9 mouse cellular contexts compared by ENCODE assay signal in genomic region chr7:28675746-28676145, GRCm38 (mm10). TPM values are rescaled to one million over a fixed set of nuclear protein-coding genes. Genes with fewer than 3 reads are reported as not detected.
DNase-seq lines count a peak whose midpoint lies in the region; ATAC-seq lines count a peak whose summit lies in the region.
"Had no signal": no experiment of that assay in that cellular context is flagged by ENCODE, and none has a peak within 500 bp of the region (broad histone marks: within the 10 kb centered on the region; RNA-seq: fewer than 3 reads in every experiment).

No protein-coding gene starts in this region.

- no peaks in the 10 kb centered on the region for H3K27me3 ChIP-seq in kidney, embryonic 15.5 days
- H3K27me3 ChIP-seq in embryonic facial prominence, embryonic 11.5 days (ENCODE audit: control insufficient read depth, insufficient read depth, low read length): no peaks in the 10 kb centered on the region
- no peaks in the 10 kb centered on the region for H3K27me3 ChIP-seq in hindbrain, embryonic 10.5 days (ENCODE audit: insufficient read depth, poor library complexity, severe bottlenecking)
- H3K27me3 ChIP-seq: limb, embryonic 13.5 days had no signal

- H3K27ac ChIP-seq in kidney, embryonic 15.5 days: no peak overlapping the region
- H3K27ac ChIP-seq in embryonic facial prominence, embryonic 11.5 days (replicated peaks; ENCODE audit: low read depth, low read length): no peak overlapping the region
- no peak overlapping the region for H3K27ac ChIP-seq in hindbrain, embryonic 10.5 days
- H3K27ac ChIP-seq: limb, embryonic 13.5 days had no signal

- no peaks in the 10 kb centered on the region for H3K36me3 ChIP-seq in kidney, embryonic 15.5 days
- no peaks in the 10 kb centered on the region for H3K36me3 ChIP-seq in embryonic facial prominence, embryonic 11.5 days (replicated peaks; ENCODE audit: control insufficient read depth, insufficient read depth, low read depth, low read length)
- no peaks in the 10 kb centered on the region for H3K36me3 ChIP-seq in hindbrain, embryonic 10.5 days
- H3K36me3 ChIP-seq: limb, embryonic 13.5 days had no signal

- H3K4me1 ChIP-seq in kidney, embryonic 15.5 days: no peaks in the 10 kb centered on the region
- no peaks in the 10 kb centered on the region for H3K4me1 ChIP-seq in embryonic facial prominence, embryonic 11.5 days (ENCODE audit: control insufficient read depth, insufficient read depth, low read length)
- no peaks in the 10 kb centered on the region for H3K4me1 ChIP-seq in hindbrain, embryonic 10.5 days (replicated peaks)
- H3K4me1 ChIP-seq: limb, embryonic 13.5 days had no signal

- 42% methylated on average over 11 of the region's 11 CpGs for WGBS in kidney, embryonic 15.5 days
- 39% methylated on average over 11 of the region's 11 CpGs for WGBS in embryonic facial prominence, embryonic 11.5 days
- WGBS in hindbrain, embryonic 10.5 days: 44% methylated on average over 11 of the region's 11 CpGs

- H3K9me3 ChIP-seq in kidney, embryonic 15.5 days (replicated peaks): no peaks in the 10 kb centered on the region
- no peaks in the 10 kb centered on the region for H3K9me3 ChIP-seq in embryonic facial prominence, embryonic 11.5 days (replicated peaks; ENCODE audit: control insufficient read depth, low read length)
- no peaks in the 10 kb centered on the region for H3K9me3 ChIP-seq in hindbrain, embryonic 10.5 days
- H3K9me3 ChIP-seq: limb, embryonic 13.5 days had no signal

- H3K4me3 ChIP-seq in kidney, embryonic 15.5 days (replicated peaks): no peak overlapping the region
- H3K4me3 ChIP-seq in embryonic facial prominence, embryonic 11.5 days (ENCODE audit: low read depth, low read length): no peak overlapping the region
- no peak overlapping the region for H3K4me3 ChIP-seq in hindbrain, embryonic 10.5 days
- H3K4me3 ChIP-seq: limb, embryonic 13.5 days had no signal

- H3K4me2 ChIP-seq in kidney, embryonic 15.5 days: no peak overlapping the region
- no peak overlapping the region for H3K4me2 ChIP-seq in embryonic facial prominence, embryonic 11.5 days (ENCODE audit: low read depth, low read length)
- H3K4me2 ChIP-seq: limb, embryonic 13.5 days had no signal

- peak; percentile 19 for DNase-seq in kidney, adult 9 months
- DNase-seq in ZHBTc4 (ENCODE audit: low read depth, low spot score): peak; percentile 93
- DNase-seq in embryonic facial prominence, embryonic 11.5 days (ENCODE audit: low spot score): peak; percentile 35
- DNase-seq in lung, postnatal 25 days (ENCODE audit: low spot score): peak; percentile 33
- DNase-seq in left cerebral cortex, postnatal 14 days (ENCODE audit: low spot score in 2 of 2): no peak
- DNase-seq in thymus, postnatal 4 days: no peak
- no peak for DNase-seq in hindbrain, embryonic 10.5 days (ENCODE audit: low spot score)

- ATAC-seq in kidney, embryonic 15.5 days (replicated peaks; ENCODE audit: low FRiP score): no peak
- ATAC-seq in embryonic facial prominence, embryonic 11.5 days (replicated peaks; ENCODE audit: insufficient number of reproducible peaks, low FRiP score, low TSS enrichment, low read depth): no peak

- intact Hi-C loops in left cerebral cortex, postnatal 14 days (cut with DNase I): no loop called here

- no peak overlapping the region for H3K9ac ChIP-seq in kidney, embryonic 15.5 days
- H3K9ac ChIP-seq in embryonic facial prominence, embryonic 11.5 days (replicated peaks; ENCODE audit: low read length): no peak overlapping the region
- H3K9ac ChIP-seq: limb, embryonic 13.5 days had no signal

RNA-seq across cellular contexts. Expression of gene Fbxo27, which starts 16.9 kb away (rescaled TPM):
- 5.4 and 9.1 TPM in 2 replicates for polyA plus RNA-seq in kidney, embryonic 15.5 days (2015; fragmentation: Nextera tagmentation; extraction: Ambion mirVana)
- 6.1 and 7.2 TPM in 2 replicates for polyA plus RNA-seq in embryonic facial prominence, embryonic 11.5 days (2014; fragmentation: Nextera tagmentation; extraction: Ambion mirVana)
- 10 to 100 TPM; 16.9 to 19.9 TPM for total RNA-seq in left cerebral cortex, postnatal 14 days (2021)
- 5.6 TPM in 2 replicates for polyA plus RNA-seq in hindbrain, embryonic 10.5 days (2016; fragmentation: Nextera tagmentation; extraction: Ambion mirVana)

RNA-seq across cellular contexts. Expression of gene Fbxo17, which starts 40.9 kb away (rescaled TPM):
- 8.2 and 9.2 TPM in 2 replicates for polyA plus RNA-seq in kidney, embryonic 15.5 days (2015; fragmentation: Nextera tagmentation; extraction: Ambion mirVana)
- 11.6 and 13.0 TPM in 2 replicates for polyA plus RNA-seq in embryonic facial prominence, embryonic 11.5 days (2014; fragmentation: Nextera tagmentation; extraction: Ambion mirVana)
- total RNA-seq in left cerebral cortex, postnatal 14 days (2021): under 1 TPM; 0.88 to 0.93 TPM
- 8.8 and 10.4 TPM in 2 replicates for polyA plus RNA-seq in hindbrain, embryonic 10.5 days (2016; fragmentation: Nextera tagmentation; extraction: Ambion mirVana)

RNA-seq across cellular contexts. Expression of gene Acp7, which starts 44.6 kb away (rescaled TPM):
- not detected in 2 replicates for polyA plus RNA-seq in kidney, embryonic 15.5 days (2015; fragmentation: Nextera tagmentation; extraction: Ambion mirVana)
- polyA plus RNA-seq in embryonic facial prominence, embryonic 11.5 days (2014; fragmentation: Nextera tagmentation; extraction: Ambion mirVana): not detected in 2 replicates
- 1 to 10 TPM in 1 of 2 experiments, under 1 TPM in 1; 0.53 to 1.1 TPM for total RNA-seq in left cerebral cortex, postnatal 14 days (2021)
- not detected in 2 replicates for polyA plus RNA-seq in hindbrain, embryonic 10.5 days (2016; fragmentation: Nextera tagmentation; extraction: Ambion mirVana)
- polyA plus RNA-seq: limb, embryonic 13.5 days had no signal

Comparison
In these comparisons a context has a peak if more than half of its experiments do, and no peak if none do; other contexts are left out.
1. DNase-seq: peak in kidney, adult 9 months (single experiment), ZHBTc4 (single experiment), embryonic facial prominence, embryonic 11.5 days (single experiment) and lung, postnatal 25 days (single experiment); none in left cerebral cortex, postnatal 14 days (0 of 2), thymus, postnatal 4 days (single experiment) and hindbrain, embryonic 10.5 days (single experiment).